14 mouse cellular contexts compared by ENCODE assay signal in the genomic region with DNA sequence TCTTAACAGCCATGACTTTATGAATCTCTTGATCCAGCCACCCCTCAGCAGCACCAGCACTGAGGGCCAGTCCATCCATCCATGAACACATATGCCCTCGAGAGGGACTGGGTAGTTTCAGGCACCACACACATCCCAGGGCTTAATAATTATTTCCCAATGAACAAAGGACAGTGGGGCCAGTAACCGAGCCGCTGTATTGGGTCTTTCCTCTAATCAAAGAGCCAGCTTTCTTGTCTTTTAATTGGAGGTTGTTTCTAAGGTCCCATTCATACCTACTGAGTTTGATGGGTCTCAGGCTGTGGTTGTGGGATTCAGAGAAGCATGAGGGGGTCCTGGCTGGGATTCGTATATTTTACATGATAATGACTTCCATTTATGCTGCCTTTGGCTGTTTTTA. TPM values are rescaled to one million over a fixed set of nuclear protein-coding genes. Genes with fewer than 3 reads are reported as not detected.
DNase-seq lines count a peak whose midpoint lies in the region; ATAC-seq and TF ChIP-seq lines count a peak whose summit lies in the region.
"Had no signal": no experiment of that assay in that cellular context is flagged by ENCODE, and none has a peak within 500 bp of the region (broad histone marks: within the 10 kb centered on the region; RNA-seq: fewer than 3 reads in every experiment).

No protein-coding gene starts in this region.

- no peaks in the 10 kb centered on the region for H3K36me3 ChIP-seq in midbrain, embryonic 12.5 days
- no peaks in the 10 kb centered on the region for H3K36me3 ChIP-seq in midbrain, embryonic 11.5 days (ENCODE audit: control insufficient read depth, insufficient read depth, low read length)
- H3K36me3 ChIP-seq in forebrain, embryonic 14.5 days (ENCODE audit: control insufficient read depth, insufficient read depth, low read length) = no peaks in the 10 kb centered on the region
- no peaks in the 10 kb centered on the region for H3K36me3 ChIP-seq in hindbrain, postnatal 0 days (ENCODE audit: insufficient read depth, low read length)

- no peak for TF ChIP-seq CTCF in hindbrain, postnatal 0 days (IDR thresholded peaks at IDR 0.05; ENCODE audit: low read depth)

- H3K27me3 ChIP-seq in midbrain, embryonic 12.5 days = no peaks in the 10 kb centered on the region
- H3K27me3 ChIP-seq in midbrain, embryonic 11.5 days (ENCODE audit: control insufficient read depth, insufficient read depth, low read length) = no peaks in the 10 kb centered on the region
- no peaks in the 10 kb centered on the region for H3K27me3 ChIP-seq in forebrain, embryonic 14.5 days (replicated peaks; ENCODE audit: control insufficient read depth, insufficient read depth, low read length)
- H3K27me3 ChIP-seq in hindbrain, postnatal 0 days (ENCODE audit: insufficient read depth, low read length) = no peaks in the 10 kb centered on the region

- WGBS in midbrain, embryonic 12.5 days = 44% methylated on average over 4 of the region's 4 CpGs
- WGBS in midbrain, embryonic 11.5 days = 71% methylated on average over 4 of the region's 4 CpGs
- 6% methylated on average over 4 of the region's 4 CpGs for WGBS in forebrain, embryonic 14.5 days
- WGBS in hindbrain, postnatal 0 days = 33% methylated on average over 4 of the region's 4 CpGs

- H3K4me2 ChIP-seq in midbrain, embryonic 12.5 days (replicated peaks) = no peak overlapping the region
- H3K4me2 ChIP-seq in midbrain, embryonic 11.5 days = no peak overlapping the region
- no peak overlapping the region for H3K4me2 ChIP-seq in forebrain, embryonic 14.5 days (ENCODE audit: low read length)
- no peak overlapping the region for H3K4me2 ChIP-seq in hindbrain, postnatal 0 days (ENCODE audit: low read depth, low read length)
- H3K4me2 ChIP-seq: lung, embryonic 14.5 days had no signal

- H3K4me1 ChIP-seq in midbrain, embryonic 12.5 days = peaks cover 20% of the 10 kb centered on the region
- H3K4me1 ChIP-seq in midbrain, embryonic 11.5 days (ENCODE audit: control insufficient read depth, insufficient read depth, low read length) = no peaks in the 10 kb centered on the region
- peaks cover 4% of the 10 kb centered on the region; the same call in 1 of the 2 replicates for H3K4me1 ChIP-seq in forebrain, embryonic 14.5 days (ENCODE audit: control insufficient read depth, insufficient read depth, low read length)
- H3K4me1 ChIP-seq in hindbrain, postnatal 0 days (ENCODE audit: insufficient read depth, low read length) = no peaks in the 10 kb centered on the region

- H3K4me3 ChIP-seq in midbrain, embryonic 12.5 days = no peak overlapping the region
- H3K4me3 ChIP-seq in midbrain, embryonic 11.5 days (ENCODE audit: low read depth, low read length) = no peak overlapping the region
- no peak overlapping the region for H3K4me3 ChIP-seq in forebrain, embryonic 14.5 days (ENCODE audit: low read depth, low read length)
- no peak overlapping the region for H3K4me3 ChIP-seq in hindbrain, postnatal 0 days (ENCODE audit: low read length)
- H3K4me3 ChIP-seq: myocyte had no signal

- peak; percentile 68 for ATAC-seq in midbrain, embryonic 12.5 days (ENCODE audit: low FRiP score, low read depth)
- no peak for ATAC-seq in midbrain, embryonic 11.5 days (ENCODE audit: low FRiP score)
- ATAC-seq in forebrain, embryonic 14.5 days = peak; percentile 91
- ATAC-seq in hindbrain, postnatal 0 days = peak; percentile 72
- ATAC-seq: intestine, postnatal 0 days had no signal

- DNase-seq in midbrain, embryonic 11.5 days (ENCODE audit: low spot score, missing footprints) = no peak
- DNase-seq in forebrain, embryonic 14.5 days (ENCODE audit: low spot score) = peak; percentile 89
- DNase-seq in hindbrain, postnatal 0 days (ENCODE audit: low spot score) = peak; percentile 44
- no peak for DNase-seq in spleen, postnatal 4 days (ENCODE audit: low spot score in 2 of 2)
- no peak for DNase-seq in right cerebral cortex, adult 18-20 months
- DNase-seq in B cell, adult 2 months = no peak
- DNase-seq: adrenal gland, postnatal 25 days; cerebellum, postnatal 25 days; kidney, postnatal 10 days; lung, embryonic 14.5 days; thymus, adult 2 months had no signal

- no peak overlapping the region for H3K9ac ChIP-seq in midbrain, embryonic 12.5 days (replicated peaks)
- H3K9ac ChIP-seq in midbrain, embryonic 11.5 days (ENCODE audit: low read length) = no peak overlapping the region
- H3K9ac ChIP-seq in forebrain, embryonic 14.5 days (ENCODE audit: low read length) = no peak overlapping the region
- H3K9ac ChIP-seq in hindbrain, postnatal 0 days (replicated peaks; ENCODE audit: low read length) = no peak overlapping the region
- H3K9ac ChIP-seq: lung, embryonic 14.5 days had no signal

- H3K27ac ChIP-seq in midbrain, embryonic 12.5 days (replicated peaks) = 0 out of 2 replicates have a peak overlapping the region, but pooled peaks have one; percentile 46
- H3K27ac ChIP-seq in midbrain, embryonic 11.5 days (ENCODE audit: low read depth, low read length) = no peak overlapping the region
- H3K27ac ChIP-seq in forebrain, embryonic 14.5 days (ENCODE audit: low read depth, low read length) = peak overlapping the region; percentile 48
- H3K27ac ChIP-seq in hindbrain, postnatal 0 days = peak overlapping the region; percentile 21; the same call in 1 of the 2 replicates

- H3K9me3 ChIP-seq in midbrain, embryonic 12.5 days = no peaks in the 10 kb centered on the region
- no peaks in the 10 kb centered on the region for H3K9me3 ChIP-seq in midbrain, embryonic 11.5 days (ENCODE audit: control insufficient read depth, low read length)
- H3K9me3 ChIP-seq in forebrain, embryonic 14.5 days (replicated peaks; ENCODE audit: control insufficient read depth, low read length) = no peaks in the 10 kb centered on the region
- H3K9me3 ChIP-seq in hindbrain, postnatal 0 days (ENCODE audit: low read length) = no peaks in the 10 kb centered on the region

RNA-seq across cellular contexts. Expression of gene Adtrp, which starts 40.2 kb away (rescaled TPM):
- polyA plus RNA-seq in midbrain, embryonic 12.5 days (2016; fragmentation: Nextera tagmentation; extraction: Ambion mirVana) = not detected in 2 replicates
- polyA plus RNA-seq in midbrain, embryonic 11.5 days (2014; fragmentation: Nextera tagmentation; extraction: Ambion mirVana) = not detected in 2 replicates
- polyA plus RNA-seq in forebrain, embryonic 14.5 days (2014; fragmentation: Nextera tagmentation; extraction: Ambion mirVana) = not detected in 2 replicates
- 0.26 TPM in 1 of 2 replicates, not detected in the other for total RNA-seq in hindbrain, postnatal 0 days (2014; rRNA removed)
- 0.26 TPM in 1 of 2 replicates, not detected in the other for polyA plus RNA-seq in hindbrain, postnatal 0 days (2015; fragmentation: Nextera tagmentation; extraction: Ambion mirVana)
- polyA plus RNA-seq: lung, embryonic 14.5 days; myocyte had no signal

Comparison
In these comparisons a context has a peak if more than half of its experiments do, and no peak if none do; other contexts are left out.
1. DNase-seq: peak in forebrain, embryonic 14.5 days (single experiment) and hindbrain, postnatal 0 days (single experiment); none in midbrain, embryonic 11.5 days (single experiment), spleen, postnatal 4 days (0 of 2), right cerebral cortex, adult 18-20 months (single experiment) and B cell, adult 2 months (0 of 2).